Mouse (Mus musculus): ENCODE results near the gene Rpp38. TPM values are rescaled to one million over a fixed set of nuclear protein-coding genes. Genes with fewer than 3 reads are reported as not detected.

Rpp38 gene
- total and polyA plus RNA-seq, 3 experiments = 9.9 to 16.6 TPM; not detected in 1

- peaks cover 5 to 12% of the 10 kb centered on the region in 2 experiments; a peak in 3 of 4 replicates for H3K4me1 ChIP-seq (ENCODE audit: control insufficient read depth in 1 of 2, insufficient read depth in 2 of 2, low read length in 2 of 2)
- no peak overlapping the region for H3K9ac ChIP-seq (ENCODE audit: control insufficient read depth, low read depth, low read length, poor library complexity, severe bottlenecking)
- no peak overlapping the region for H3K27ac ChIP-seq (ENCODE audit: control insufficient read depth, low read depth, low read length)
- H3K27me3 ChIP-seq (ENCODE audit: control insufficient read depth in 1 of 2, insufficient read depth in 2 of 2, low read length in 2 of 2) = no peaks in the 10 kb centered on the region
- H3K36me3 ChIP-seq (ENCODE audit: control insufficient read depth in 1 of 2, insufficient read depth in 2 of 2, low read length in 2 of 2) = peaks cover 0 to 17% of the 10 kb centered on the region in 2 experiments; a peak in 2 of 4 replicates
- no peak overlapping the region for H3K4me3 ChIP-seq (ENCODE audit: control insufficient read depth in 1 of 2, insufficient read depth in 1 of 2, low read depth in 2 of 2, low read length in 2 of 2)
- peaks cover 13% of the 10 kb centered on the region for H3K79me2 ChIP-seq (ENCODE audit: control insufficient read depth, insufficient read depth, low read length, poor library complexity)
- DNase-seq (ENCODE audit: low read depth, low spot score) = no peak
- TF ChIP-seq JUND (IDR thresholded peaks at IDR 0.05; ENCODE audit: low read depth, low read length) (no peak), SMC3 (IDR thresholded peaks at IDR 0.05; ENCODE audit: low read depth, low read length) (no peak), MAFK (IDR thresholded peaks at IDR 0.05; ENCODE audit: borderline replicate concordance, low read depth, low read length) (no peak), ETS1 (IDR thresholded peaks at IDR 0.05; ENCODE audit: low read depth, low read length) (no peak), CHD1 (IDR thresholded peaks at IDR 0.05; ENCODE audit: low read depth, low read length) (no peak), USF1 (IDR thresholded peaks at IDR 0.05; ENCODE audit: low read depth, low read length) (no peak), GABPA (IDR thresholded peaks at IDR 0.05; ENCODE audit: low read depth, low read length) (no peak), MXI1 (IDR thresholded peaks at IDR 0.05; ENCODE audit: low read depth, low read length) (no peak), CHD2 (IDR thresholded peaks at IDR 0.05; ENCODE audit: low read length) (no peak), GATA1 (IDR thresholded peaks at IDR 0.05; ENCODE audit: low read depth, low read length) (no peak), CTCF (IDR thresholded peaks at IDR 0.05 in 2 of 3, conservative IDR thresholded peaks at IDR 0.05 in 1 of 3; ENCODE audit: control insufficient read depth in 1 of 3, insufficient read depth in 1 of 3, low read depth in 2 of 3, low read length in 3 of 3, poor library complexity in 1 of 3, severe bottlenecking in 1 of 3) (no peak), TCF12 (IDR thresholded peaks at IDR 0.05; ENCODE audit: low read depth, low read length) (no peak), POLR2AphosphoS2 (IDR thresholded peaks at IDR 0.05; ENCODE audit: low read length) (no peak), TAL1 (IDR thresholded peaks at IDR 0.05; ENCODE audit: low read length) (no peak)
- no peaks in the 10 kb centered on the region for H3K9me3 ChIP-seq (replicated peaks; ENCODE audit: insufficient read depth, low read length)
Observed at GRCm38 (mm10) chr2:3281311-3281710, 51.1 kb downstream of the Rpp38 start.

Other genes starting within 250 kb of the Rpp38 start
- gene Fam171a1, start 218.4 kb downstream of the Rpp38 start, total RNA-seq (2012; rRNA removed) = not detected in 2 replicates
- gene Fam171a1, start 218.4 kb downstream of the Rpp38 start, polyA plus RNA-seq (2012; ENCODE audit: insufficient read depth in 1 of 2, insufficient read length in 2 of 2, low read depth in 1 of 2, low replicate concordance in 2 of 2, missing spikeins in 1 of 2) = not detected
- gene Nmt2, start 48.4 kb downstream of the Rpp38 start, total RNA-seq (2012; rRNA removed) = 19.9 and 22.2 TPM in 2 replicates
- 10 to 100 TPM in 1 of 2 experiments, not detected in 1; 34.1 TPM for gene Nmt2, start 48.4 kb downstream of the Rpp38 start, polyA plus RNA-seq (2012; ENCODE audit: insufficient read depth in 1 of 2, insufficient read length in 2 of 2, low read depth in 1 of 2, low replicate concordance in 2 of 2, missing spikeins in 1 of 2)
- gene Acbd7, start 3.5 kb upstream of the Rpp38 start, total RNA-seq (2012; rRNA removed) = 3.7 and 5.7 TPM in 2 replicates
- 1 to 10 TPM in 1 of 2 experiments, not detected in 1; 2.9 TPM for gene Acbd7, start 3.5 kb upstream of the Rpp38 start, polyA plus RNA-seq (2012; ENCODE audit: insufficient read depth in 1 of 2, insufficient read length in 2 of 2, low read depth in 1 of 2, low replicate concordance in 2 of 2, missing spikeins in 1 of 2)
- gene Olah, start 64.6 kb upstream of the Rpp38 start, total RNA-seq (2012; rRNA removed) = not detected in 2 replicates
- gene Olah, start 64.6 kb upstream of the Rpp38 start, polyA plus RNA-seq (2012; ENCODE audit: insufficient read depth in 1 of 2, insufficient read length in 2 of 2, low read depth in 1 of 2, low replicate concordance in 2 of 2, missing spikeins in 1 of 2) = not detected
- gene Meig1, start 90.0 kb upstream of the Rpp38 start, total RNA-seq (2012; rRNA removed) = 0.33 TPM in 1 of 2 replicates, not detected in the other
- gene Meig1, start 90.0 kb upstream of the Rpp38 start, polyA plus RNA-seq (2012; ENCODE audit: insufficient read depth in 1 of 2, insufficient read length in 2 of 2, low read depth in 1 of 2, low replicate concordance in 2 of 2, missing spikeins in 1 of 2) = not detected
- gene Dclre1c, start 91.5 kb upstream of the Rpp38 start, total RNA-seq (2012; rRNA removed) = 7.2 and 7.5 TPM in 2 replicates
- 100 to 1,000 TPM in 1 of 2 experiments, 10 to 100 TPM in 1; 13.8 to 162 TPM for gene Dclre1c, start 91.5 kb upstream of the Rpp38 start, polyA plus RNA-seq (2012; ENCODE audit: insufficient read depth in 1 of 2, insufficient read length in 2 of 2, low read depth in 1 of 2, low replicate concordance in 2 of 2, missing spikeins in 1 of 2)
- 13.9 and 14.3 TPM in 2 replicates for gene Suv39h2, start 142.4 kb upstream of the Rpp38 start, total RNA-seq (2012; rRNA removed)
- gene Suv39h2, start 142.4 kb upstream of the Rpp38 start, polyA plus RNA-seq (2012; ENCODE audit: insufficient read depth in 1 of 2, insufficient read length in 2 of 2, low read depth in 1 of 2, low replicate concordance in 2 of 2, missing spikeins in 1 of 2) = 10 to 100 TPM in 1 of 2 experiments, not detected in 1; 16.0 TPM
- 2.9 and 3.6 TPM in 2 replicates for gene Gm45902, start 180.1 kb upstream of the Rpp38 start, total RNA-seq (2012; rRNA removed)
- gene Gm45902, start 180.1 kb upstream of the Rpp38 start, polyA plus RNA-seq (2012; ENCODE audit: insufficient read depth in 1 of 2, insufficient read length in 2 of 2, low read depth in 1 of 2, low replicate concordance in 2 of 2, missing spikeins in 1 of 2) = 1 to 10 TPM in 1 of 2 experiments, not detected in 1; 3.8 TPM
- 158 and 161 TPM in 2 replicates for gene Hspa14, start 180.2 kb upstream of the Rpp38 start, total RNA-seq (2012; rRNA removed)
- gene Hspa14, start 180.2 kb upstream of the Rpp38 start, polyA plus RNA-seq (2012; ENCODE audit: insufficient read depth in 1 of 2, insufficient read length in 2 of 2, low read depth in 1 of 2, low replicate concordance in 2 of 2, missing spikeins in 1 of 2) = 100 to 1,000 TPM; 129 to 333 TPM
- 0.39 and 0.59 TPM in 2 replicates for gene Cdnf, start 180.4 kb upstream of the Rpp38 start, total RNA-seq (2012; rRNA removed)
- gene Cdnf, start 180.4 kb upstream of the Rpp38 start, polyA plus RNA-seq (2012; ENCODE audit: insufficient read depth in 1 of 2, insufficient read length in 2 of 2, low read depth in 1 of 2, low replicate concordance in 2 of 2, missing spikeins in 1 of 2) = under 1 TPM in 1 of 2 experiments, not detected in 1; 0.77 TPM
- gene Fam107b, start 237.8 kb upstream of the Rpp38 start, total RNA-seq (2012; rRNA removed) = 9.0 and 10.0 TPM in 2 replicates
- 10 to 100 TPM in 1 of 2 experiments, not detected in 1; 15.5 TPM for gene Fam107b, start 237.8 kb upstream of the Rpp38 start, polyA plus RNA-seq (2012; ENCODE audit: insufficient read depth in 1 of 2, insufficient read length in 2 of 2, low read depth in 1 of 2, low replicate concordance in 2 of 2, missing spikeins in 1 of 2)